Mouse (Mus musculus) v-Abl transformed pro-B cells (cell line): ENCODE measurements around the gene Rad50.

ENCODE experiments used
- in situ Hi-C, 2 experiments: fragments of 400-800 bp; cut with MboI; formaldehyde crosslinking; loops; one replicate each; pipeline ENCODE4 v1.15.1; 2025; ENCODE audit not compliant: unreplicated experiment in 2 of 2

Rad50 gene

GRCm38 (mm10) chr11:53706236-53706933 is 734 bp downstream of the Rad50 start:
- in situ Hi-C loops = no loop called here

- in situ Hi-C loops = loop anchor here in 1 of 2 experiments (25.0 kb wide), 2 partner anchors 412 to 1987 kb away; no protein-coding TSS in a partner anchor
Observed at GRCm38 (mm10) chr11:53699351-53699750, 7.8 kb downstream of the Rad50 start.

- in situ Hi-C loops = loop anchor here in 1 of 2 experiments (25.0 kb wide), 2 partner anchors 411 to 1986 kb away; no protein-coding TSS in a partner anchor
Observed at GRCm38 (mm10) chr11:53698521-53698920, 8.6 kb downstream of the Rad50 start.

GRCm38 (mm10) chr11:53691979-53692378 is 15.1 kb downstream of the Rad50 start:
- in situ Hi-C loops = loop anchor here in 1 of 2 experiments (25.0 kb wide), 2 partner anchors 405 to 1980 kb away; no protein-coding TSS in a partner anchor

- in situ Hi-C loops = loop anchor here in 1 of 2 experiments (25.0 kb wide), 2 partner anchors 396 to 1971 kb away; no protein-coding TSS in a partner anchor
Observed at GRCm38 (mm10) chr11:53682994-53683530, 24.1 kb downstream of the Rad50 start.

- in situ Hi-C loops = loop anchor here in 1 of 2 experiments (25.0 kb wide), 2 partner anchors 395 to 1970 kb away; no protein-coding TSS in a partner anchor
Observed at GRCm38 (mm10) chr11:53682170-53682569, 24.9 kb downstream of the Rad50 start.

- in situ Hi-C loops = loop anchor here in 1 of 2 experiments (25.0 kb wide), 2 partner anchors 394 to 1969 kb away; no protein-coding TSS in a partner anchor
Observed at GRCm38 (mm10) chr11:53681686-53682085, 25.4 kb downstream of the Rad50 start.

- in situ Hi-C loops = loop anchor here in 1 of 2 experiments (25.0 kb wide), 2 partner anchors 393 to 1968 kb away; no protein-coding TSS in a partner anchor
Observed at GRCm38 (mm10) chr11:53680141-53680540, 27.0 kb downstream of the Rad50 start.

- in situ Hi-C loops = loop anchor here in 1 of 2 experiments (25.0 kb wide), 1 partner anchor 409 kb away; no protein-coding TSS in a partner anchor
Observed at GRCm38 (mm10) chr11:53671414-53671813, 35.7 kb downstream of the Rad50 start.

GRCm38 (mm10) chr11:53664091-53664490 is 43.0 kb downstream of the Rad50 start:
- in situ Hi-C loops = loop anchor here in 1 of 2 experiments (25.0 kb wide), 1 partner anchor 402 kb away; no protein-coding TSS in a partner anchor

- in situ Hi-C loops = loop anchor here in 1 of 2 experiments (25.0 kb wide), 1 partner anchor 401 kb away; no protein-coding TSS in a partner anchor
Observed at GRCm38 (mm10) chr11:53662794-53663674, 44.1 kb downstream of the Rad50 start.

- in situ Hi-C loops = loop anchor here in 1 of 2 experiments (25.0 kb wide), 1 partner anchor 396 kb away; no protein-coding TSS in a partner anchor
Observed at GRCm38 (mm10) chr11:53657828-53658227, 49.3 kb downstream of the Rad50 start.

GRCm38 (mm10) chr11:53657381-53657780 is 49.7 kb downstream of the Rad50 start:
- in situ Hi-C loops = loop anchor here in 1 of 2 experiments (25.0 kb wide), 1 partner anchor 395 kb away; no protein-coding TSS in a partner anchor

- in situ Hi-C loops = loop anchor here in 1 of 2 experiments (25.0 kb wide), 1 partner anchor 394 kb away; no protein-coding TSS in a partner anchor
Observed at GRCm38 (mm10) chr11:53656558-53657202, 50.4 kb downstream of the Rad50 start.

- in situ Hi-C loops = loop anchor here in 1 of 2 experiments (25.0 kb wide), 1 partner anchor 393 kb away; no protein-coding TSS in a partner anchor
Observed at GRCm38 (mm10) chr11:53655043-53655442, 52.1 kb downstream of the Rad50 start.

- in situ Hi-C loops = loop anchor here in 1 of 2 experiments (25.0 kb wide), 1 partner anchor 390 kb away; no protein-coding TSS in a partner anchor
Observed at GRCm38 (mm10) chr11:53652427-53652826, 54.7 kb downstream of the Rad50 start.

- in situ Hi-C loops = loop anchor here in 1 of 2 experiments (25.0 kb wide), 1 partner anchor 389 kb away; no protein-coding TSS in a partner anchor
Observed at GRCm38 (mm10) chr11:53651441-53651840, 55.7 kb downstream of the Rad50 start.

GRCm38 (mm10) chr11:53644017-53644416 is 63.1 kb downstream of the Rad50 start:
- in situ Hi-C loops = no loop called here

- in situ Hi-C loops = no loop called here
Observed at GRCm38 (mm10) chr11:53642744-53643279, 64.3 kb downstream of the Rad50 start.
